Mouse (Mus musculus) liver, embryonic 14.5 days (tissue): Measurements from ENCODE around the gene Cbfa2t2. TPM values are rescaled to one million over a fixed set of nuclear protein-coding genes. Genes with fewer than 3 reads are reported as not detected.
A peak's percentile ranks its signal among the peaks of the same experiment; 100 is the strongest.
"Not testable (repeated sequence)": the region's sequence is repeated elsewhere in the genome, so short reads cannot be mapped to it uniquely, and the experiment has no call there.

ENCODE experiments used
- ATAC-seq: fragments of 200-750 bp; cut with Nextera tagmentation; 2 replicates; pipeline ENCODE4 v1.8.0; 2017; ENCODE audit warnings: moderate number of reproducible peaks, mild to moderate bottlenecking, moderate library complexity; ENCODE audit not compliant: insufficient read depth
- DNase-seq, 3 experiments: peaks; one replicate each; pipeline ENCODE4 v3.0.0-alpha.2; 2012 to 2013; ENCODE audit warnings: low read depth in 3 of 3, low spot score in 3 of 3
- H3K27ac ChIP-seq: fragments of 300-500 bp; sonication (generic); 2 replicates; pipeline ENCODE4 v1.5.1; 2014; ENCODE audit warnings: moderate library complexity, mild to moderate bottlenecking, control low read depth, inconsistent platforms
- H3K27me3 ChIP-seq: fragments of 300-500 bp; sonication (generic); 2 replicates; pipeline ENCODE4 v1.6.1; 2014; ENCODE audit warnings: mild to moderate bottlenecking, low read length, moderate library complexity; ENCODE audit not compliant: control insufficient read depth, insufficient read depth
- H3K36me3 ChIP-seq: fragments of 300-500 bp; sonication (generic); replicated peaks from 2 replicates; pipeline ENCODE4 v1.6.1; 2014; ENCODE audit warnings: low read depth; ENCODE audit not compliant: control insufficient read depth, insufficient read depth
- H3K4me1 ChIP-seq, 2 experiments: fragments of 200-500 bp in 1 of 2; fragments of 300-500 bp in 1 of 2; sonication (generic) in 1 of 2; replicated peaks; 2 replicates each; pipeline ENCODE4 v1.6.1; 2012 to 2014; ENCODE audit warnings: antibody characterized with exemption in 1 of 2, inconsistent platforms in 1 of 2, low read length in 1 of 2; ENCODE audit not compliant: control insufficient read depth in 2 of 2, insufficient read depth in 2 of 2
- H3K4me2 ChIP-seq: fragments of 300-500 bp; sonication (generic); 2 replicates; pipeline ENCODE4 v1.6.1; 2014; ENCODE audit warnings: low read depth, mild to moderate bottlenecking, control low read depth, moderate library complexity
- H3K4me3 ChIP-seq, 2 experiments: fragments of 200-500 bp in 1 of 2; fragments of 300-500 bp in 1 of 2; sonication (generic) in 1 of 2; 2 replicates each; pipeline ENCODE4 v1.5.1; 2012 to 2014; ENCODE audit warnings: low read depth in 2 of 2, low read length in 2 of 2, mild to moderate bottlenecking in 2 of 2, control low read depth in 1 of 2, inconsistent platforms in 1 of 2, moderate library complexity in 1 of 2; ENCODE audit not compliant: insufficient read depth in 1 of 2
- H3K9ac ChIP-seq: fragments of 300-500 bp; sonication (generic); replicated peaks from 2 replicates; pipeline ENCODE4 v1.6.1; 2014; ENCODE audit warnings: mild to moderate bottlenecking, control low read depth, moderate library complexity
- H3K9me3 ChIP-seq: fragments of 300-500 bp; sonication (generic); 2 replicates; pipeline ENCODE4 v1.6.1; 2016; ENCODE audit warnings: low read length, mixed read lengths; ENCODE audit not compliant: control insufficient read depth
- CTCF ChIP-seq: IDR thresholded peaks from 2 replicates; pipeline ENCODE4 v1.5.1; 2016; ENCODE audit warnings: antibody characterized with exemption, low read depth, control low read depth
- EP300 ChIP-seq: IDR thresholded peaks from 2 replicates; pipeline ENCODE4 v1.6.1; 2016; ENCODE audit warnings: antibody characterized with exemption, low read depth
- WGBS: fragments of 180-500 bp; shearing (Covaris S2); extraction: QIAGEN DNeasy Blood & Tissue Kit; methylation state at CpG from one replicate; pipeline ENCODE4 v1.1.7; 2014; ENCODE audit not compliant: insufficient replicate concordance; 5-methylcytosine and 5-hydroxymethylcytosine counted together
- polyA plus RNA-seq, 2 experiments: library from polyadenylated mRNA; depleted of rRNA in 1 of 2; stranded (reverse) in 1 of 2; unstranded in 1 of 2; fragments of >200 nt; fragmentation: Nextera tagmentation in 1 of 2; extraction: Ambion mirVana in 1 of 2; gene quantifications; 2 replicates each; pipeline versions ENCODE4 v1.2.1 to v1.2.3; 2012 to 2014

Cbfa2t2 gene
- polyA plus RNA-seq, 2 experiments: 4.1 to 5.3 TPM

GRCm38 (mm10) chr2:154477028-154477427 is 40.7 kb downstream of the Cbfa2t2 start:
- H3K4me3 ChIP-seq: no peak overlapping the region
- no peaks in the 10 kb centered on the region for H3K36me3 ChIP-seq
- no peak overlapping the region for H3K9ac ChIP-seq
- no peak overlapping the region for H3K27ac ChIP-seq
- no peak for ATAC-seq
- DNase-seq: no peak
- 56% methylated on average over 3 of the region's 3 CpGs for WGBS
- no peak overlapping the region for H3K4me2 ChIP-seq
- TF ChIP-seq EP300: no peak
- TF ChIP-seq CTCF: no peak
- no peaks in the 10 kb centered on the region for H3K27me3 ChIP-seq
- no peaks in the 10 kb centered on the region for H3K4me1 ChIP-seq
- no peaks in the 10 kb centered on the region for H3K9me3 ChIP-seq

DNA sequence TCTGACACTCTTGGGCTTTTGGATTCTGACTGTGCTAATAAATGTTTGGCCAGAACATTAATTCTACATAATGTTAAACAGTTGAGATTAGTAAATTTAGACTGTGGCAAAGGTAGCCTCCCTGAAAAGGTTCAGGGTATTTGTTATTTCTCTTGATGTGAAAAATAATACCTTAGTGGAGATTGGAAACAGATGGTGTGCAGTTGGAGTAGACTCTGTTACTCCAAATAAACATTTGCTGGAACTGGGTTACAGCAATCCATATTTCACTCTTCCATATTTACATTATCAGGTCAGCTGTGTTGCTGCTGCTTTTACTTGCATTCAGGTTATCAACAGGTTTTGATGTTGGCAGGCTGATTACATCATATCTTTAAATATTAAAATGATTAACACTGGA is 55.5 kb downstream of the Cbfa2t2 start:
- no peak overlapping the region for H3K4me2 ChIP-seq
- H3K4me1 ChIP-seq: no peaks in the 10 kb centered on the region
- no peak for ATAC-seq
- H3K4me3 ChIP-seq: no peak overlapping the region
- TF ChIP-seq EP300 (no peak), CTCF (no peak)
- DNase-seq: no peak
- H3K36me3 ChIP-seq: no peaks in the 10 kb centered on the region
- no peaks in the 10 kb centered on the region for H3K9me3 ChIP-seq
- H3K27ac ChIP-seq: no peak overlapping the region
- no peak overlapping the region for H3K9ac ChIP-seq
- H3K27me3 ChIP-seq: no peaks in the 10 kb centered on the region

DNA sequence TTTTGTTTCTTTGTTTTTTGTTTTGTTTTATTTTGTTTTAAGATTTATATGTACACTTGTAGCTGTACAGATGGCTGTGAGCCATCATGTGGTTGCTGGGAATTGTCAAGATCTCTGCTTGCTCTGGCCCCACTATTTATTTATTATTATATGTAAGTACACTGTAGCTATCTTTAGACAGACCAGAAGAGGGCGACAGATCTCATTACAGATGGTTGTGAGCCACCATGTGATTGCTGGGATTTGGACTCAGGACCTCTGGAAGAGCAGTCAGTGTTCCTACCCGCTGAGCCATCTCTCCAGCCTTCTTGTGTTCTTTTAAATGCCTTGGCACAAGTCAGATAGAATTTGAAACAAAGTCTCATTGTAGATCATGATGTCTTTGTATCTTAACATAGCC is 57.3 kb downstream of the Cbfa2t2 start:
- H3K27me3 ChIP-seq, H3K27ac ChIP-seq, DNase-seq, H3K4me3 ChIP-seq, H3K4me1 ChIP-seq, H3K9ac ChIP-seq, H3K4me2 ChIP-seq, ATAC-seq, H3K36me3 ChIP-seq, H3K9me3 ChIP-seq: not testable (repeated sequence)
- 36% methylated on average over 2 of the region's 2 CpGs for WGBS
- TF ChIP-seq CTCF: peak; percentile 50

DNA sequence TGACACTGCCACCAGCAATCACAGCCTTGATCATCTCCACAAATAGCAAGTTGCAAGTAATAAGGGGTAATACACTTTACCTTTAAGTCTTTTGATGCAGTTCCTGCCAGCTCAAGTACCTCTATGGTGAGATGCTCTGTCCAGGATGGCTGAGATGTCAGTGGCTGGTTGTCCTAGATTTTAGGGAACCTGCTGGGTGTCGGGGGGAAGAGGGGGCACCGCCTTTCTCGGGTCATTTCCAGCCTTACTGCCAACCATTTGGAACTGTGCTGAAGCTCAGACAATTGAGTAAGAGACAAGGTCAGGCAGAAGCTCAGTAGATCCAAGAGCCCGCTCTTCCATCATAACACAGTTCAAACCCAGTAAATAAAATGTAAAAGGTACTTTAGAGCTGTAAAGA is 58.7 kb downstream of the Cbfa2t2 start:
- WGBS: 86% methylated on average over 4 of the region's 4 CpGs
- Histone ChIP-seq H3K9ac (no peak overlapping the region), H3K36me3 (no peaks in the 10 kb centered on the region), H3K27me3 (no peaks in the 10 kb centered on the region), H3K27ac (no peak overlapping the region), H3K4me1 (peaks cover 6 to 10% of the 10 kb centered on the region in 2 experiments), H3K4me2 (no peak overlapping the region), H3K9me3 (no peaks in the 10 kb centered on the region), H3K4me3 (no peak overlapping the region)
- TF ChIP-seq EP300 (no peak), CTCF (no peak)
- DNase-seq (no peak), ATAC-seq (no peak)

DNA sequence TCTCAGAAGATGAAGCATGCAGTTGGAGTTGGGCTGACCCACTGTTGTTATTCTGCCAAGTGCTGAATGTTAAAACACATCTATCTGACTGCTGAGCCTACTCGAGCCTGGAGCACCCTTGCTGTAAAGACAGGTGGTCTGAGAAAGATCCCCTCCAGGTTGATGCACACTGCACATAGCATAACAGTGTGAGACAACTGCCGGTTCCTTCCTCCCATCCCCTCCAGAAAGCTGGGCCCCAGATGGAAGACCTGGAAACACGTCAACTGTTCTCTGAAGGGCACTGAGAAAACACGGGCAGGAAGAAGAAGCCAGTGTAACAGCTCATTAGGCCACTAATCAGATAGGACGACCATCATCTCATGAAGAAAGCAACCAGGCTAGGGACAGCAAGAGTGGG is 62.3 kb downstream of the Cbfa2t2 start:
- no peak overlapping the region for H3K9ac ChIP-seq
- no peak overlapping the region for H3K27ac ChIP-seq
- H3K36me3 ChIP-seq: no peaks in the 10 kb centered on the region
- H3K4me1 ChIP-seq: peaks cover 6 to 10% of the 10 kb centered on the region in 2 experiments
- TF ChIP-seq CTCF (no peak), EP300 (no peak)
- no peaks in the 10 kb centered on the region for H3K27me3 ChIP-seq
- H3K9me3 ChIP-seq: no peaks in the 10 kb centered on the region
- no peak for DNase-seq
- WGBS: 52% methylated on average over 5 of the region's 5 CpGs
- no peak overlapping the region for H3K4me3 ChIP-seq
- ATAC-seq: no peak
- H3K4me2 ChIP-seq: no peak overlapping the region
